Mouse (Mus musculus) stomach, postnatal 0 days (tissue): Measurements from ENCODE around the gene 4833427G06Rik. TPM values are rescaled to one million over a fixed set of nuclear protein-coding genes. Genes with fewer than 3 reads are reported as not detected.

Source experiments
- ATAC-seq: fragments of 200-750 bp; cut with Nextera tagmentation; 2 replicates; pipeline ENCODE4 v1.8.0; 2017; ENCODE audit not compliant: low FRiP score, low TSS enrichment
- DNase-seq: peaks from one replicate; pipeline ENCODE4 v3.0.0-alpha.2; 2016; ENCODE audit warnings: low spot score
- H3K27ac ChIP-seq: fragments of 300-500 bp; sonication (generic); replicated peaks from 2 replicates; pipeline ENCODE4 v1.5.1; 2014; ENCODE audit warnings: mild to moderate bottlenecking, control low read depth
- H3K27me3 ChIP-seq: fragments of 300-500 bp; sonication (generic); 2 replicates; pipeline ENCODE4 v1.6.1; 2014; ENCODE audit warnings: low read length; ENCODE audit not compliant: control insufficient read depth, insufficient read depth
- H3K36me3 ChIP-seq: fragments of 300-500 bp; sonication (generic); 2 replicates; pipeline ENCODE4 v1.6.1; 2014; ENCODE audit warnings: low read length, mixed read lengths; ENCODE audit not compliant: control insufficient read depth, insufficient read depth
- H3K4me1 ChIP-seq: fragments of 300-500 bp; sonication (generic); replicated peaks from 2 replicates; pipeline ENCODE4 v1.6.1; 2014; ENCODE audit warnings: antibody characterized with exemption; ENCODE audit not compliant: control insufficient read depth, insufficient read depth
- H3K4me2 ChIP-seq: fragments of 300-500 bp; sonication (generic); replicated peaks from 2 replicates; pipeline ENCODE4 v1.6.1; 2014; ENCODE audit warnings: low read depth, mild to moderate bottlenecking, control low read depth, moderate library complexity
- H3K4me3 ChIP-seq: fragments of 300-500 bp; sonication (generic); 2 replicates; pipeline ENCODE4 v1.5.1; 2014; ENCODE audit warnings: low read depth, low read length, control low read depth
- H3K9ac ChIP-seq: fragments of 300-500 bp; sonication (generic); 2 replicates; pipeline ENCODE4 v1.6.1; 2014; ENCODE audit warnings: mild to moderate bottlenecking, low read length, control low read depth, mixed read lengths
- H3K9me3 ChIP-seq: fragments of 300-500 bp; sonication (generic); 2 replicates; pipeline ENCODE4 v1.6.1; 2016; ENCODE audit warnings: low read length; ENCODE audit not compliant: control insufficient read depth
- CTCF ChIP-seq: IDR thresholded peaks from 2 replicates; pipeline ENCODE4 v1.5.1; 2016; ENCODE audit warnings: antibody characterized with exemption, low read depth, mild to moderate bottlenecking, moderate library complexity
- EP300 ChIP-seq: optimal IDR thresholded peaks from 2 replicates; pipeline ENCODE3; 2016; ENCODE audit warnings: antibody characterized with exemption
- WGBS: fragments of 180-500 bp; shearing (Covaris S2); extraction: QIAGEN DNeasy Blood & Tissue Kit; methylation state at CpG from one replicate; pipeline ENCODE4 v1.1.7; 2014; 5-methylcytosine and 5-hydroxymethylcytosine counted together
- polyA plus RNA-seq: library from polyadenylated mRNA; unstranded; fragments of >200 nt; fragmentation: Nextera tagmentation; extraction: Ambion mirVana; gene quantifications from 2 replicates; pipeline ENCODE4 v1.2.1, GENCODE M21; 2015

4833427G06Rik gene
- polyA plus RNA-seq, 1 experiment from 2014 or later = not detected

- no peak for DNase-seq
- Histone ChIP-seq H3K4me3 (no peak overlapping the region), H3K9me3 (no peaks in the 10 kb centered on the region), H3K4me1 (no peaks in the 10 kb centered on the region), H3K27me3 (no peaks in the 10 kb centered on the region), H3K27ac (no peak overlapping the region), H3K36me3 (no peaks in the 10 kb centered on the region), H3K4me2 (no peak overlapping the region), H3K9ac (no peak overlapping the region)
- TF ChIP-seq EP300 (no peak), CTCF (no peak)
- 59% methylated on average over 1 of the region's 1 CpGs for WGBS
- no peak for ATAC-seq
Measured at GRCm38 (mm10) chr9:51138301-51138700, 36.4 kb upstream of the 4833427G06Rik start.

GRCm38 (mm10) chr9:51137836-51138235, 36.0 kb upstream of the 4833427G06Rik start:
- DNase-seq (no peak), ATAC-seq (no peak)
- Histone ChIP-seq H3K4me3 (no peak overlapping the region), H3K9ac (no peak overlapping the region), H3K27ac (no peak overlapping the region), H3K4me2 (no peak overlapping the region), H3K4me1 (no peaks in the 10 kb centered on the region), H3K9me3 (no peaks in the 10 kb centered on the region), H3K27me3 (no peaks in the 10 kb centered on the region), H3K36me3 (no peaks in the 10 kb centered on the region)
- WGBS = 88% methylated on average over 1 of the region's 1 CpGs
- no peak for TF ChIP-seq EP300
- no peak for TF ChIP-seq CTCF

GRCm38 (mm10) chr9:51137432-51137831, 35.6 kb upstream of the 4833427G06Rik start:
- no peak for ATAC-seq
- TF ChIP-seq EP300 (no peak), CTCF (no peak)
- Histone ChIP-seq H3K4me3 (no peak overlapping the region), H3K9me3 (no peaks in the 10 kb centered on the region), H3K4me1 (no peaks in the 10 kb centered on the region), H3K27me3 (no peaks in the 10 kb centered on the region), H3K36me3 (no peaks in the 10 kb centered on the region), H3K9ac (no peak overlapping the region), H3K4me2 (no peak overlapping the region), H3K27ac (no peak overlapping the region)
- DNase-seq = no peak
- WGBS = 84% methylated on average over 4 of the region's 4 CpGs

GRCm38 (mm10) chr9:51136985-51137384, 35.1 kb upstream of the 4833427G06Rik start:
- ATAC-seq (no peak), DNase-seq (no peak)
- Histone ChIP-seq H3K36me3 (no peaks in the 10 kb centered on the region), H3K9me3 (no peaks in the 10 kb centered on the region), H3K4me2 (no peak overlapping the region), H3K4me1 (no peaks in the 10 kb centered on the region), H3K9ac (no peak overlapping the region), H3K27me3 (no peaks in the 10 kb centered on the region), H3K4me3 (no peak overlapping the region), H3K27ac (no peak overlapping the region)
- WGBS = 69% methylated on average over 3 of the region's 3 CpGs
- TF ChIP-seq CTCF (peak; percentile 75), EP300 (no peak)

- Histone ChIP-seq H3K4me3 (no peak overlapping the region), H3K9ac (no peak overlapping the region), H3K36me3 (no peaks in the 10 kb centered on the region), H3K9me3 (no peaks in the 10 kb centered on the region), H3K4me2 (no peak overlapping the region), H3K27ac (no peak overlapping the region), H3K27me3 (no peaks in the 10 kb centered on the region), H3K4me1 (no peaks in the 10 kb centered on the region)
- DNase-seq = no peak
- no peak for ATAC-seq
- no peak for TF ChIP-seq CTCF
- no peak for TF ChIP-seq EP300
- 70% methylated on average over 4 of the region's 4 CpGs for WGBS
Measured at GRCm38 (mm10) chr9:51114767-51115166, 12.9 kb upstream of the 4833427G06Rik start.

GRCm38 (mm10) chr9:51105751-51106150, 3.9 kb upstream of the 4833427G06Rik start:
- H3K27me3 ChIP-seq = no peaks in the 10 kb centered on the region
- no peak overlapping the region for H3K4me2 ChIP-seq
- DNase-seq (no peak), ATAC-seq (no peak)
- no peak for TF ChIP-seq CTCF
- no peak for TF ChIP-seq EP300
- H3K9ac ChIP-seq = no peak overlapping the region
- no peaks in the 10 kb centered on the region for H3K9me3 ChIP-seq
- H3K4me3 ChIP-seq = no peak overlapping the region
- H3K36me3 ChIP-seq = no peaks in the 10 kb centered on the region
- WGBS = 57% methylated on average over 2 of the region's 2 CpGs
- H3K4me1 ChIP-seq = 0 out of 2 replicates have a peak, but pooled peaks cover 6% of the 10 kb centered on the region
- no peak overlapping the region for H3K27ac ChIP-seq
